Mouse (Mus musculus) thymus, adult 18-20 months (tissue): ENCODE data around the gene Nlgn1.

Experiments used
- DNase-seq, 2 experiments: peaks; one replicate each; pipeline ENCODE4 v3.0.0; 2022; ENCODE audit warnings: mixed read lengths in 2 of 2

Gene Nlgn1

GRCm38 (mm10) chr3:26039696-26040095 is 292.6 kb downstream of the Nlgn1 start:
- no peak for DNase-seq

- DNase-seq: no peak
These were observed 306.2 kb downstream of the Nlgn1 start for GRCm38 (mm10) chr3:26026025-26026424.

- DNase-seq: no peak
These were observed 309.0 kb downstream of the Nlgn1 start for GRCm38 (mm10) chr3:26023217-26023616.

GRCm38 (mm10) chr3:26021632-26022184 is 310.6 kb downstream of the Nlgn1 start:
- DNase-seq: no peak

DNA sequence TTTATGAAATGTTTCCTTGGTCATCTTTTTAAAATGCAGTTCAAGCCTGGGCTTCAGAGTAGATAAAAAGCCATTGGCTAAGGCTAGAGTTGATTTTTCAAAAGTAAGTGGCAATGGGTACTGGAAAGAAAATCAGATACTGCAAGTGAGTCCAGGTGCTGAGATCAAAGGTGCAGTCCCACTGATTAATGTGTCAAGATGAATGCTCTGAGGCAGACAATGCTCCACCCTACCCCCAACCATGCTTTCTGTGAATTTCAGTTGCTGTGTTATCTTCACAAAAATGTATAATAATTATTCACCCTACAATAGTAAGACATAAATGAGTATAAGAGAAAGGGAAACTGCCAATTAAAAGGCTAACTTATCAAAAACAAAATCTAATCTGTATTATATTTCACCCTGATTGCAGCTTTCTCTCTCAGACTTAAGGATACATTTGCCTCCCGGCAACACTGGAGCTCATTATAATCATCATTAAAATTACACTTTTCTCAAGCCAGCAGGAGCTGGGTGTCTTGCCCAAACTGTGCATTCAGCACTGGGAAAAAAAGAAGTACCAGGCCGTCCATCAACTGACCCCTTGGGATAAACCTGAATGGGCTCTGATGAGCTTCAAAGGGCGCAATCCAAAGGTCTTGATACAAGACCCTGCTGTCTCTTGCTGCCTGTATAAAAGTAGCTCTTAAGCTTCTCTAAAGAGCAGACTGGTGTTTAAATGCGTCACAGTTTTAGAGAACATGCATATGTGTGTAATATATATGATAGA is 320.8 kb downstream of the Nlgn1 start:
- no peak for DNase-seq

- DNase-seq: no peak
These were observed 329.2 kb downstream of the Nlgn1 start for GRCm38 (mm10) chr3:26002863-26003608.

- no peak for DNase-seq
These were observed 329.9 kb downstream of the Nlgn1 start for GRCm38 (mm10) chr3:26002367-26002766.

GRCm38 (mm10) chr3:25967546-25967945 is 364.7 kb downstream of the Nlgn1 start:
- no peak for DNase-seq

GRCm38 (mm10) chr3:25964237-25964636 is 368.0 kb downstream of the Nlgn1 start:
- DNase-seq: no peak

DNA sequence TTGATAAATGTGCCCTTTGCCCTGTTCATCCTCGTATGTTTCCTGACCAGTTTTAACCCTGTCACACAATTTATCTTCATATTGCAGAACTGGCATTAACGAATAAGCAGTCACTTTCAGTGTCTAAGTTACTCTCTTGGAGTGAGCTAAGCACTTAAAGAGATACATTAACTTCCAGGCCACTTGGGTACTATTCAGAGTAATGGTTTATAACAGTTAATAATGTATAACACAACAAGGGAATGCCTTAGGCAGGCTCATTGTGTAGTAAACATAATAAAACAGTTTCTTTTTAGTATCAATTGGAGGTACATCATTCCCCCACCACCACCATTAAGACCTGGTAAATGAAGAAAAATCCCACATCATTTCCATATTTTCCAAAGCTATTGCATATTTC is 368.7 kb downstream of the Nlgn1 start:
- DNase-seq: no peak

GRCm38 (mm10) chr3:25916535-25916934 is 415.7 kb downstream of the Nlgn1 start:
- DNase-seq: no peak

DNA sequence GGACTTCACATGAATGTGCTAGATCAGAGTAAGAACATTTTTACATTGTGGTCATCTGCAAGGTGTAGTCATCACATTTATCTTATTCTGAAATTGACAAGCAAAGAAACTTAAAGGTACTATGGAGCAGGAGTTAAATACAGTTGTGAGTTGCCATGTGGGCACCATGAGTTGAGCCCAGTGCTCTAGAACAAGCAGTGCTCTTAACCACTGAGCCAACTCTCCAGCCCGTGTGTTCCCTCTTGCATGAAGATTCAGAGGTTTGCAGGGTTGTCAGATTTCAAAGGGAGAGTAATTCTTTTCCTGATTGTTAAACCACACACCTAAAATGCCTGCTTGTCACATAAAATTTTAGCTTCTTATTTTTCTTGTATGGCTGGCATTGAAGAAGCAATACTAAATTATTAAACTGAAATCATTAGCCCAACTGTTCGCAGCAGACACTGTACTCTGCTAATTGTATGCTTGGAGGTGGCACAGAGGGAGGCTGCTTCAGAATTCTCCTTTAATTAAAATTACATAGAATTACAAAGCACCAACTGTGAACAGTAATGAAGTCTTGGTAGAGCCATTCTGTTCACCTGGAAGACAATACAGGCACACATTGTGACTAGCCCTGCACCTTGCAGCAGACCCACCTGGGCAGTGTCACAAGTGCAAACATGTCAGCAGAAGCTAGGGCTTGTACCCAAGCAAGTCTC is 417.7 kb downstream of the Nlgn1 start:
- DNase-seq: no peak

DNA sequence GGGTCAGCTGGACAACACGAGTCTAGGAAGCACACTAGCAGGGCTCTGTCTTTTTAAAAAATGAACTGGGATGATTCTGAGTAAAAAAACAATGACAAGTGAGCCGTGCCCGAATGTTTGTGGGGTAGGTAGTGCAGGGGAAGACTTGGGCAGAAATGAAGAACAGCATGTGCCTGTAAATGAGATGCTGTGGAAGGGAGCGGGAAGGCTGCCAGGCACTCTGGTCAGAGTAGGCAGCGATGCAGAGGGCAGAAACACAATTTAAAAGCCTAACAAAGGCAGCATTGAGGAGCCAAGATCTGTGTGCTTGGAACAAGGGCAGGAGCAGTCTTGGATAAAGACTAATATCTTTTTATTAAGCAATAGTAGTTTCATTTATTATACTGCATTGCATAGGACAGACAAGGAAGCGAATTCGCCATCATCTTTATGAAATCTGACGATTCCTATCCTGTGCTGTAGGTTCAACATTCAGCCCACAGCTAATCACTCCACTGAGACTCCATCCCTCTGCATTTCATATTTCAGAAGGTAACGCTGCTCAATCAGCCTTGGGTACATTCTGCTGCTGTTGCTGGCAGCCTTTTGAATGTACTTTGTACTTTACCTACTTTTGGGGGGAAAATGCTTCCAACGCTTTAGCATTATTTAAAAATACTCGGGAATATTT is 429.0 kb downstream of the Nlgn1 start:
- no peak for DNase-seq

GRCm38 (mm10) chr3:25897456-25897855 is 434.8 kb downstream of the Nlgn1 start:
- DNase-seq: no peak

- no peak for DNase-seq
These were observed 447.5 kb downstream of the Nlgn1 start for GRCm38 (mm10) chr3:25884797-25885196.

DNA sequence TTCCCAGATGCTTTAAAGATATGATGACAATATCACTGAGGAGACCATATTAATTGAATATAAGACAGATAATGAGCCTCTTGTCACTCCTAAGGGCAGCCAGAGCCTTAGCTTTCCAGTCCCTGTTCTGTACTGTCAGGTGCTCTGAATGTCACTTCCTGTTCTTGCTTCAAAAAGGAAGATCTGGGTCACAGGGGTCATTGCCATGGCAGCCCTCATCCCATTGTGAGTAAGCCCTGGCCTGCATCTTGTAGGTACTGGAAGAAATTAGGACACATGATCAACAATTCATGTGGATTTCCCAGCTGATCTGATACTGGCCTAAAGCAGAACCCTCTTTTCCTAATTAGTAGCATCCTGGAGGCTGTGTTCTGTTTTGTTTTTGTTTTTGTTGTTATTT is 463.1 kb downstream of the Nlgn1 start:
- no peak for DNase-seq

- DNase-seq: no peak
These were observed 473.9 kb downstream of the Nlgn1 start for GRCm38 (mm10) chr3:25858384-25858783.

DNA sequence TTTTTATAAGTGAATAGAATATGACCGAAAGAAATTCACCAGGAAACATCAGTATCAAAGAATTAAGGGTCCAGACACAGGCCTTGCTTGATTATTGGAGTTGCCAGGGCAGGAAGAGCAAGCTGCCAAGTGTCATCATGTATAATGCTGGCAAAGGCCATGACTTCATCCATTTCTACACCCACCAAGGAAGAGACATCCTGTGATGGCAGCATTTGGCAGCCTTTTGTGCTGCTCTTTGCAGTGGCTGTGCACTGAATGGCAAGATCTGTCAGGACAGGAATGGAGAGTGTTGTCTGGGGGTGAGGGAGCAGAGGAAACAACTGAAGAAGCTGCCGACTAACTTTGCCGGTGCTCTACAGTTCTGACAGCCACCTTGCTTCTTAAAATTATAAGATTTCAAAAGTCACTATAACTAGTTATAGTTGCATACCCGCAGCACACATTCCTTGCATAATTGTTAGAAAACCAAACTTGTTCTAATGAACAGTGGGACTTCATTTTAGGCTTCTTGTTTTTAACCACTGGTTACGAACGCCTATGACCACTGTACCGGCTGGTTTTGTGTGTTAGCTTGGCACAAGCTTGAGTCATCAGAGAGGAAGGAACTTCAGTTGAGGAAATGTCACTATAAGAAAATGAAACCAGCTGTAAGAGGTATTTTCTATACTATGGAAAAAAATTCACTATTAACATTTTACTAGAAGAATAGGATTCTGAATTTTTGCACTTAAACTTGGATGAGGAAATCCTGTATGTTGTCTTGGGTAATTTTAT is 487.4 kb downstream of the Nlgn1 start:
- DNase-seq: no peak

GRCm38 (mm10) chr3:25830237-25830636 is 502.0 kb downstream of the Nlgn1 start:
- no peak for DNase-seq

GRCm38 (mm10) chr3:25813368-25813767 is 518.9 kb downstream of the Nlgn1 start:
- DNase-seq: no peak

- DNase-seq: no peak
These were observed 524.7 kb downstream of the Nlgn1 start for GRCm38 (mm10) chr3:25807559-25807958.

- no peak for DNase-seq
These were observed 550.6 kb downstream of the Nlgn1 start for GRCm38 (mm10) chr3:25781651-25782050.
